Mouse (Mus musculus) bone marrow macrophage, adult 2 months (primary cell): ENCODE results near the gene Cdyl.

Experiments used
- CTCF ChIP-seq: IDR thresholded peaks from 2 replicates; pipeline ENCODE4 v1.5.1; 2012; ENCODE audit warnings: low read depth, mild to moderate bottlenecking, low read length, moderate library complexity
- POLR2A ChIP-seq: IDR thresholded peaks from 2 replicates; pipeline ENCODE4 v1.6.1; 2012; ENCODE audit warnings: mild to moderate bottlenecking, low read depth, low read length, borderline replicate concordance

DNA sequence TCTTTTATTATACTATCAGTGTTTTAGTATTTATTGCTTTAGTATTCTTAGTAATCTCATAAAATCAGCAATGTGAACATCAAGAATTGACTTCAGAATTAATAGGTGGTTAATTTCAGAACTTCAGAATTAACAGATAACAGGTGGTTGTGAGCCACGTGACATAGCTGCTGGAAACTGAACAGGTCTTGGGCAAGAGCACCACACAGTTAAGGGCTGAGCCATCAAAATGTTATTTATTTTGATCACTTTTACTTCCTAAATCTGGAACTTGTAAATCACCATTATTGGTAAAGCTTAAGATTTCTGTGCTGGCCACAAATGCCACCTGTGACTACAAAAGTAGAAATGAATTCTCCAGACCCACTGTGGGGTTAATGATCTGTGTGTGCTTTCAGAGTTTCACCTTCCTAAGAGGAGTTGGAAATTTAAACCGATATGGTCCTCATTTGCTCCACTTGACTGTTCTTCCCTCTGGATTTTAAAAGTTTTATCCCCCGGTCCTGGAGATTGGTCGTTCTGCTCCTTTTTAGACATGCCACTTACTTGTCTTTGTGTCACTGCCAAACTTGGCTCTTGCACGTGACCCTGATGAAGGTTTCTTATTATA lies 125.8 kb downstream of the Cdyl start:
- TF ChIP-seq CTCF (no peak), POLR2A (no peak)
